Mouse (Mus musculus) limb, embryonic 10.5 days (tissue): ENCODE measurements around the gene Gna15. TPM values are rescaled to one million over a fixed set of nuclear protein-coding genes. Genes with fewer than 3 reads are reported as not detected.

ENCODE experiments used
- DNase-seq: peaks from one replicate; pipeline ENCODE4 v3.0.0-alpha.2; 2017; ENCODE audit warnings: low spot score
- H3K27ac ChIP-seq: fragments of 300-500 bp; sonication (generic); 2 replicates; pipeline ENCODE4 v1.5.1; 2016; ENCODE audit warnings: mild to moderate bottlenecking
- H3K27me3 ChIP-seq: fragments of 300-500 bp; sonication (generic); 2 replicates; pipeline ENCODE4 v1.6.1; 2016; ENCODE audit warnings: low read depth, mild to moderate bottlenecking; ENCODE audit not compliant: poor library complexity, severe bottlenecking
- H3K36me3 ChIP-seq: fragments of 300-500 bp; sonication (generic); 2 replicates; pipeline ENCODE4 v1.6.1; 2016; ENCODE audit warnings: mild to moderate bottlenecking, moderate library complexity
- H3K4me1 ChIP-seq: fragments of 300-500 bp; sonication (generic); 2 replicates; pipeline ENCODE4 v1.6.1; 2016
- H3K4me3 ChIP-seq: fragments of 300-500 bp; sonication (generic); 2 replicates; pipeline ENCODE4 v1.5.1; 2016; ENCODE audit warnings: mild to moderate bottlenecking, moderate library complexity
- H3K9me3 ChIP-seq: fragments of 300-500 bp; sonication (generic); replicated peaks from 2 replicates; pipeline ENCODE4 v1.6.1; 2016; ENCODE audit warnings: mild to moderate bottlenecking
- WGBS: fragments of 180-500 bp; shearing (Covaris S2); methylation state at CpG from one replicate; pipeline ENCODE4 v1.1.7; 2016; 5-methylcytosine and 5-hydroxymethylcytosine counted together
- polyA plus RNA-seq: library from polyadenylated mRNA; unstranded; fragments of >200 nt; fragmentation: Nextera tagmentation; extraction: Ambion mirVana; gene quantifications from 2 replicates; pipeline ENCODE4 v1.2.1, GENCODE M21; 2016

The Gna15 gene
- polyA plus RNA-seq, 1 experiment from 2014 or later: 0.80 TPM

- Histone ChIP-seq H3K4me3 (no peak overlapping the region), H3K4me1 (peaks cover 20% of the 10 kb centered on the region), H3K27me3 (no peaks in the 10 kb centered on the region), H3K9me3 (no peaks in the 10 kb centered on the region), H3K36me3 (no peaks in the 10 kb centered on the region), H3K27ac (no peak overlapping the region)
- 58% methylated on average over 5 of the region's 5 CpGs for WGBS
- DNase-seq: no peak
These were observed 24.9 kb upstream of the Gna15 start for GRCm38 (mm10) chr10:81548944-81549343.

- WGBS: 91% methylated on average over 13 of the region's 13 CpGs
- H3K9me3 ChIP-seq: no peaks in the 10 kb centered on the region
- H3K36me3 ChIP-seq: peaks cover 12% of the 10 kb centered on the region
- H3K4me3 ChIP-seq: no peak overlapping the region
- H3K27me3 ChIP-seq: no peaks in the 10 kb centered on the region
- no peak for DNase-seq
- peaks cover 40% of the 10 kb centered on the region for H3K4me1 ChIP-seq
- peak overlapping the region; percentile 47; the same call in 1 of the 2 replicates for H3K27ac ChIP-seq
These were observed 23.0 kb upstream of the Gna15 start for GRCm38 (mm10) chr10:81546788-81547571.

- WGBS: 78% methylated on average over 5 of the region's 5 CpGs
- peaks cover 41% of the 10 kb centered on the region for H3K4me1 ChIP-seq
- H3K36me3 ChIP-seq: peaks cover 19% of the 10 kb centered on the region
- H3K9me3 ChIP-seq: no peaks in the 10 kb centered on the region
- H3K27me3 ChIP-seq: no peaks in the 10 kb centered on the region
- H3K4me3 ChIP-seq: no peak overlapping the region
- H3K27ac ChIP-seq: peak overlapping the region; percentile 47
- DNase-seq: no peak
These were observed 22.3 kb upstream of the Gna15 start for GRCm38 (mm10) chr10:81546332-81546731.

GRCm38 (mm10) chr10:81545161-81545747, 21.2 kb upstream of the Gna15 start, which contains the start of gene Gna11:
Gene Gna11, minus strand, starts transcription at chr10:81545190.
- WGBS: 1% methylated on average over 59 of the region's 59 CpGs
- Histone ChIP-seq H3K36me3 (peaks cover 28% of the 10 kb centered on the region), H3K27ac (peak within 1 kb of the TSS; percentile 94), H3K27me3 (no peaks in the 10 kb centered on the region), H3K4me1 (peaks cover 46% of the 10 kb centered on the region), H3K4me3 (peak within 1 kb of the TSS; percentile 92), H3K9me3 (no peaks in the 10 kb centered on the region)
- DNase-seq: peak; percentile 99

- Histone ChIP-seq H3K9me3 (no peaks in the 10 kb centered on the region), H3K27me3 (no peaks in the 10 kb centered on the region), H3K36me3 (peaks cover 35% of the 10 kb centered on the region), H3K4me3 (peak overlapping the region; percentile 92), H3K4me1 (peaks cover 49% of the 10 kb centered on the region), H3K27ac (peak overlapping the region; percentile 94)
- under 1% methylated on average over 92 of the region's 93 CpGs for WGBS
- DNase-seq: no peak
These were observed 20.5 kb upstream of the Gna15 start for GRCm38 (mm10) chr10:81544296-81545160.

GRCm38 (mm10) chr10:81543633-81544032, 19.6 kb upstream of the Gna15 start:
- peak overlapping the region; percentile 92 for H3K4me3 ChIP-seq
- peaks cover 49% of the 10 kb centered on the region for H3K4me1 ChIP-seq
- H3K27ac ChIP-seq: peak overlapping the region; percentile 94
- H3K36me3 ChIP-seq: peaks cover 44% of the 10 kb centered on the region
- no peaks in the 10 kb centered on the region for H3K9me3 ChIP-seq
- no peaks in the 10 kb centered on the region for H3K27me3 ChIP-seq
- WGBS: 84% methylated on average over 1 of the region's 1 CpGs
- DNase-seq: no peak

GRCm38 (mm10) chr10:81542727-81543460, 18.9 kb upstream of the Gna15 start:
- no peak for DNase-seq
- Histone ChIP-seq H3K9me3 (no peaks in the 10 kb centered on the region), H3K27ac (no peak overlapping the region), H3K27me3 (no peaks in the 10 kb centered on the region), H3K4me1 (peaks cover 49% of the 10 kb centered on the region), H3K36me3 (peaks cover 52% of the 10 kb centered on the region), H3K4me3 (peak overlapping the region; percentile 92)
- 75% methylated on average over 7 of the region's 7 CpGs for WGBS

- Histone ChIP-seq H3K4me1 (peaks cover 49% of the 10 kb centered on the region), H3K36me3 (peaks cover 62% of the 10 kb centered on the region), H3K27ac (no peak overlapping the region), H3K4me3 (peak overlapping the region; percentile 11; the same call in 1 of the 2 replicates), H3K9me3 (no peaks in the 10 kb centered on the region), H3K27me3 (no peaks in the 10 kb centered on the region)
- DNase-seq: no peak
- whole genome bisulfite sequencing: 89% methylated on average over 10 of the region's 10 CpGs
These were observed 17.8 kb upstream of the Gna15 start for GRCm38 (mm10) chr10:81541803-81542202.

GRCm38 (mm10) chr10:81541363-81541762, 17.3 kb upstream of the Gna15 start:
- Histone ChIP-seq H3K27ac (no peak overlapping the region), H3K27me3 (no peaks in the 10 kb centered on the region), H3K4me1 (peaks cover 49% of the 10 kb centered on the region), H3K9me3 (no peaks in the 10 kb centered on the region), H3K36me3 (peaks cover 63% of the 10 kb centered on the region), H3K4me3 (no peak overlapping the region)
- 88% methylated on average over 5 of the region's 5 CpGs for WGBS
- DNase-seq: no peak

- Histone ChIP-seq H3K9me3 (no peaks in the 10 kb centered on the region), H3K27me3 (no peaks in the 10 kb centered on the region), H3K27ac (no peak overlapping the region), H3K4me1 (peaks cover 41% of the 10 kb centered on the region), H3K4me3 (no peak overlapping the region), H3K36me3 (peaks cover 90% of the 10 kb centered on the region)
- 91% methylated on average over 3 of the region's 3 CpGs for WGBS
- DNase-seq: no peak
These were observed 14.5 kb upstream of the Gna15 start for GRCm38 (mm10) chr10:81538321-81539048.

- H3K9me3 ChIP-seq: no peaks in the 10 kb centered on the region
- no peak for DNase-seq
- peaks cover 93% of the 10 kb centered on the region for H3K36me3 ChIP-seq
- WGBS: 86% methylated on average over 2 of the region's 2 CpGs
- no peaks in the 10 kb centered on the region for H3K27me3 ChIP-seq
- no peak overlapping the region for H3K4me3 ChIP-seq
- no peak overlapping the region for H3K27ac ChIP-seq
- H3K4me1 ChIP-seq: peaks cover 30% of the 10 kb centered on the region
These were observed 13.4 kb upstream of the Gna15 start for GRCm38 (mm10) chr10:81537429-81537828.

- no peak for DNase-seq
- Histone ChIP-seq H3K4me3 (no peak overlapping the region), H3K27me3 (no peaks in the 10 kb centered on the region), H3K4me1 (peaks cover 23% of the 10 kb centered on the region), H3K36me3 (peaks cover 93% of the 10 kb centered on the region), H3K27ac (no peak overlapping the region), H3K9me3 (no peaks in the 10 kb centered on the region)
- WGBS: 76% methylated on average over 6 of the region's 6 CpGs
These were observed 12.7 kb upstream of the Gna15 start for GRCm38 (mm10) chr10:81536734-81537133.
